Mouse (Mus musculus): ENCODE data around the gene Rdh7. TPM values are rescaled to one million over a fixed set of nuclear protein-coding genes. Genes with fewer than 3 reads are reported as not detected.
"Not testable (repeated sequence)": the region's sequence is repeated elsewhere in the genome, so short reads cannot be mapped to it uniquely, and the experiment has no call there.

Rdh7 gene
- polyA plus RNA-seq, 1 experiment from 2014 or later, result 0.40 TPM

- H3K4me1 ChIP-seq (ENCODE audit: control insufficient read depth, insufficient read depth, low read length); H3K9me3 ChIP-seq (replicated peaks; ENCODE audit: control insufficient read depth, low read length); H3K4me3 ChIP-seq (replicated peaks; ENCODE audit: low read length); H3K27ac ChIP-seq (ENCODE audit: low read length); H3K4me2 ChIP-seq (ENCODE audit: low read depth, low read length); ATAC-seq (ENCODE audit: insufficient read depth, low FRiP score); H3K27me3 ChIP-seq (ENCODE audit: control insufficient read depth, insufficient read depth, low read length); H3K9ac ChIP-seq (ENCODE audit: low read length); H3K36me3 ChIP-seq (ENCODE audit: control insufficient read depth, insufficient read depth, low read length): not testable (repeated sequence)
- 85% methylated on average over 5 of the region's 5 CpGs for WGBS
Observed at GRCm38 (mm10) chr10:127845945-127846344, 42.7 kb downstream of the Rdh7 start.

- Histone ChIP-seq H3K4me2 (ENCODE audit: low read depth, low read length) (no peak overlapping the region), H3K36me3 (ENCODE audit: control insufficient read depth, insufficient read depth, low read length) (no peaks in the 10 kb centered on the region), H3K27me3 (ENCODE audit: control insufficient read depth, insufficient read depth, low read length) (no peaks in the 10 kb centered on the region), H3K4me1 (ENCODE audit: control insufficient read depth, insufficient read depth, low read length) (no peaks in the 10 kb centered on the region), H3K9ac (ENCODE audit: low read length) (no peak overlapping the region), H3K9me3 (replicated peaks; ENCODE audit: control insufficient read depth, low read length) (no peaks in the 10 kb centered on the region), H3K4me3 (replicated peaks; ENCODE audit: low read length) (no peak overlapping the region), H3K27ac (ENCODE audit: low read length) (no peak overlapping the region)
- WGBS, result 74% methylated on average over 2 of the region's 2 CpGs
- ATAC-seq (ENCODE audit: insufficient read depth, low FRiP score), result no peak
Observed at GRCm38 (mm10) chr10:127840776-127841175, 47.8 kb downstream of the Rdh7 start.

GRCm38 (mm10) chr10:127838539-127838938 lies 50.1 kb downstream of the Rdh7 start:
- Histone ChIP-seq H3K27me3 (ENCODE audit: control insufficient read depth, insufficient read depth, low read length) (no peaks in the 10 kb centered on the region), H3K9ac (ENCODE audit: low read length) (no peak overlapping the region), H3K4me1 (ENCODE audit: control insufficient read depth, insufficient read depth, low read length) (no peaks in the 10 kb centered on the region), H3K4me2 (ENCODE audit: low read depth, low read length) (no peak overlapping the region), H3K27ac (ENCODE audit: low read length) (no peak overlapping the region), H3K36me3 (ENCODE audit: control insufficient read depth, insufficient read depth, low read length) (no peaks in the 10 kb centered on the region), H3K9me3 (replicated peaks; ENCODE audit: control insufficient read depth, low read length) (no peaks in the 10 kb centered on the region), H3K4me3 (replicated peaks; ENCODE audit: low read length) (no peak overlapping the region)
- 91% methylated on average over 2 of the region's 2 CpGs for WGBS
- no peak for ATAC-seq (ENCODE audit: insufficient read depth, low FRiP score)

- not testable (repeated sequence) for H3K36me3 ChIP-seq (ENCODE audit: control insufficient read depth, insufficient read depth, low read length); H3K9me3 ChIP-seq (replicated peaks; ENCODE audit: control insufficient read depth, low read length); H3K4me1 ChIP-seq (ENCODE audit: control insufficient read depth, insufficient read depth, low read length); ATAC-seq (ENCODE audit: insufficient read depth, low FRiP score); H3K27me3 ChIP-seq (ENCODE audit: control insufficient read depth, insufficient read depth, low read length); H3K27ac ChIP-seq (ENCODE audit: low read length); H3K4me3 ChIP-seq (replicated peaks; ENCODE audit: low read length); H3K4me2 ChIP-seq (ENCODE audit: low read depth, low read length); H3K9ac ChIP-seq (ENCODE audit: low read length)
- 92% methylated on average over 5 of the region's 5 CpGs for WGBS
Observed at GRCm38 (mm10) chr10:127837793-127838192, 50.8 kb downstream of the Rdh7 start.

DNA sequence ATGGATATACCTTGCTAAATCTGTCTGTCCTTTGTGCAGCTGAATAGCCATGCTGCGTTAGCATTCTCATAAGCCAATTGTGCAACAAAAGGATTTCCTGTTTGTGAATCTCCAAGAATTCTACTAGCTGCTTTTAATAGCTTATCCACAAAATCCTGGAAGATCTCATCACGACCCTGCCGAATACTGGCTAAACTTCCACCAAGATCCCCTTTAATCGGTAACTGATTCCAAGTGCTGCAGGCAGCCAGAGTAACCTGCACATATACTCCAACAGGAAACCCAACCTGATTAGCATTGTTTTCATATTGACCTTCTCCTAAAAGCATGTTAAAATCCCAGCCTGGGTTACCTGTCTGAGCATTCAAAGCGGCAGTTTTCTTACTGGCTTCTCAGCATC lies 53.3 kb downstream of the Rdh7 start:
- ATAC-seq (ENCODE audit: insufficient read depth, low FRiP score), result no peak
- Histone ChIP-seq H3K27ac (ENCODE audit: low read length) (no peak overlapping the region), H3K9ac (ENCODE audit: low read length) (no peak overlapping the region), H3K27me3 (ENCODE audit: control insufficient read depth, insufficient read depth, low read length) (no peaks in the 10 kb centered on the region), H3K4me2 (ENCODE audit: low read depth, low read length) (no peak overlapping the region), H3K36me3 (ENCODE audit: control insufficient read depth, insufficient read depth, low read length) (no peaks in the 10 kb centered on the region), H3K9me3 (replicated peaks; ENCODE audit: control insufficient read depth, low read length) (no peaks in the 10 kb centered on the region), H3K4me1 (ENCODE audit: control insufficient read depth, insufficient read depth, low read length) (no peaks in the 10 kb centered on the region), H3K4me3 (replicated peaks; ENCODE audit: low read length) (no peak overlapping the region)
- WGBS, result 67% methylated on average over 5 of the region's 5 CpGs

DNA sequence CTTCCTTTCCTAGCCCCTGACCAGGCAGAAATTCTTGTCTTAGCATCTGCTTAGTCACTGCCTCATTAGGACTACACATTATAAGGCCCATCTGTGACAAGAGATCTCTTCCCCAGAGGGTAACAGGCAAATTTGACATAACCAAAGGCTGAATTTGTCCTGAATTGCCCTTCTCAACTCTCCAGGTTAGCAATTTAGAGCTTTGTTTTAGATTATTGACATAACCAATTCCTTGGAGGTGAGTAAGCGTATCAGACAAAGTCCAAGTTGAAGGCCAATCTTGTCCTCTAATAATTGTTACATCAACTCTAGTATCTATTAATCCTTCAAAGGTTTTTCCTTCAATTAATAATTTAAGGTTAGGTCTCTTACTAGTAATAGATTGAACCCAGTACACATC lies 54.4 kb downstream of the Rdh7 start:
- not testable (repeated sequence) for H3K9ac ChIP-seq (ENCODE audit: low read length); ATAC-seq (ENCODE audit: insufficient read depth, low FRiP score); H3K4me2 ChIP-seq (ENCODE audit: low read depth, low read length); H3K9me3 ChIP-seq (replicated peaks; ENCODE audit: control insufficient read depth, low read length); H3K4me1 ChIP-seq (ENCODE audit: control insufficient read depth, insufficient read depth, low read length); H3K27me3 ChIP-seq (ENCODE audit: control insufficient read depth, insufficient read depth, low read length); H3K4me3 ChIP-seq (replicated peaks; ENCODE audit: low read length); H3K36me3 ChIP-seq (ENCODE audit: control insufficient read depth, insufficient read depth, low read length); H3K27ac ChIP-seq (ENCODE audit: low read length)
- 92% methylated on average over 1 of the region's 1 CpGs for WGBS

Other genes with a start within 250 kb of the Rdh7 start
- 49.7 and 60.3 TPM in 2 replicates for gene Stat6, start 245.8 kb downstream of the Rdh7 start, polyA plus RNA-seq (2015; fragmentation: Nextera tagmentation; extraction: Ambion mirVana)
- gene Nemp1, start 221.9 kb downstream of the Rdh7 start, polyA plus RNA-seq (2015; fragmentation: Nextera tagmentation; extraction: Ambion mirVana), result 8.8 and 10.0 TPM in 2 replicates
- 9.9 and 10.1 TPM in 2 replicates for gene Nab2, start 220.2 kb downstream of the Rdh7 start, polyA plus RNA-seq (2015; fragmentation: Nextera tagmentation; extraction: Ambion mirVana)
- 24.5 and 28.6 TPM in 2 replicates for gene Myo1a, start 183.6 kb downstream of the Rdh7 start, polyA plus RNA-seq (2015; fragmentation: Nextera tagmentation; extraction: Ambion mirVana)
- 0.72 and 1.8 TPM in 2 replicates for gene Tac2, start 164.3 kb downstream of the Rdh7 start, polyA plus RNA-seq (2015; fragmentation: Nextera tagmentation; extraction: Ambion mirVana)
- gene Zbtb39, start 149.3 kb downstream of the Rdh7 start, polyA plus RNA-seq (2015; fragmentation: Nextera tagmentation; extraction: Ambion mirVana), result 2.0 and 2.2 TPM in 2 replicates
- gene Gpr182, start 137.1 kb downstream of the Rdh7 start, polyA plus RNA-seq (2015; fragmentation: Nextera tagmentation; extraction: Ambion mirVana), result 2.7 and 2.8 TPM in 2 replicates
- 0.10 and 0.11 TPM in 2 replicates for gene Rdh1, start 129.1 kb downstream of the Rdh7 start, polyA plus RNA-seq (2015; fragmentation: Nextera tagmentation; extraction: Ambion mirVana)
- gene Rdh16f1, start 129.0 kb downstream of the Rdh7 start, polyA plus RNA-seq (2015; fragmentation: Nextera tagmentation; extraction: Ambion mirVana), result 0.23 TPM in 1 of 2 replicates, not detected in the other
- gene Rdh9, start 112.4 kb downstream of the Rdh7 start, polyA plus RNA-seq (2015; fragmentation: Nextera tagmentation; extraction: Ambion mirVana), result 0.06 and 0.16 TPM in 2 replicates
- gene Rdh16, start 87.7 kb downstream of the Rdh7 start, polyA plus RNA-seq (2015; fragmentation: Nextera tagmentation; extraction: Ambion mirVana), result not detected in 2 replicates
- gene Rdh19, start 38.9 kb downstream of the Rdh7 start, polyA plus RNA-seq (2015; fragmentation: Nextera tagmentation; extraction: Ambion mirVana), result not detected in 2 replicates
- 0.10 TPM in 1 of 2 replicates, not detected in the other for gene Rdh16f2, start 22.3 kb downstream of the Rdh7 start, polyA plus RNA-seq (2015; fragmentation: Nextera tagmentation; extraction: Ambion mirVana)
- 4.4 and 12.2 TPM in 2 replicates for gene Sdr9c7, start 9.7 kb upstream of the Rdh7 start, polyA plus RNA-seq (2015; fragmentation: Nextera tagmentation; extraction: Ambion mirVana)
- gene Hsd17b6, start 118.8 kb upstream of the Rdh7 start, polyA plus RNA-seq (2015; fragmentation: Nextera tagmentation; extraction: Ambion mirVana), result not detected in 2 replicates
- gene Prim1, start 126.4 kb upstream of the Rdh7 start, polyA plus RNA-seq (2015; fragmentation: Nextera tagmentation; extraction: Ambion mirVana), result 64.6 and 68.4 TPM in 2 replicates
- gene Naca, start 146.8 kb upstream of the Rdh7 start, polyA plus RNA-seq (2015; fragmentation: Nextera tagmentation; extraction: Ambion mirVana), result 625 and 721 TPM in 2 replicates
- 374 and 406 TPM in 2 replicates for gene Ptges3, start 170.1 kb upstream of the Rdh7 start, polyA plus RNA-seq (2015; fragmentation: Nextera tagmentation; extraction: Ambion mirVana)
- gene Atp5b, start 194.5 kb upstream of the Rdh7 start, polyA plus RNA-seq (2015; fragmentation: Nextera tagmentation; extraction: Ambion mirVana), result 2,507 and 2,568 TPM in 2 replicates
- 8.3 and 10.0 TPM in 2 replicates for gene Baz2a, start 202.8 kb upstream of the Rdh7 start, polyA plus RNA-seq (2015; fragmentation: Nextera tagmentation; extraction: Ambion mirVana)